Mouse (Mus musculus): ENCODE data around the gene Aifm3.

DNA sequence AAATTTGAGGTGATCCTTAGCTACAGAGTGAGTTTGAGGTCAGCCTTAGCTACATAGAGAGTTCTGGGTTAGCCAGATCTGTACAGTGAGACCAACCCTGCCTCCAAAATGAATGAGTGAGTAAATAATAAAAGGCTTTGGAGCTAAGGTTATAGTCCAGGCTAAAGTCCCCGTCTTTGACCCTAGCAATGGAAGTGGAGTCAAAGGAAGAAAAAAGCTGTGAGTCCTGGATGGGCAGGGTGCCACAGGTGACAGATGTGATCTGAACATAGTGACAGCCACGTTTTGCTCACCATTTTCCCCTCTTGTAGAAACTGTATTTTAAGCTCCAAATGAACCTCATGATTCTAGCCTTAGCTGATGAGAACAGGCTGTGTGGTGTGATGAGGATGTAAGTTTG lies 29.5 kb downstream of the Aifm3 start:
- TF ChIP-seq GATA1 (IDR thresholded peaks at IDR 0.05; ENCODE audit: borderline replicate concordance, low read length), result no peak
- TF ChIP-seq POLR2AphosphoS5 (IDR thresholded peaks at IDR 0.05; ENCODE audit: insufficient replicate concordance, low read depth, low read length), result no peak
- TF ChIP-seq CTCF (IDR thresholded peaks at IDR 0.05; ENCODE audit: low read depth, low read length), result no peak
- TF ChIP-seq GATA2 (IDR thresholded peaks at IDR 0.05; ENCODE audit: borderline replicate concordance, low read depth, low read length), result no peak
- no peak for TF ChIP-seq TAL1 (conservative IDR thresholded peaks at IDR 0.05; ENCODE audit: low read depth, low read length)

Measured in G1E (cell line).